Mouse (Mus musculus) intestine, embryonic 15.5 days (tissue): Measurements from ENCODE around the gene Ltv1. TPM values are rescaled to one million over a fixed set of nuclear protein-coding genes. Genes with fewer than 3 reads are reported as not detected.

ENCODE experiments used
- ATAC-seq: fragments of 200-750 bp; cut with Nextera tagmentation; 2 replicates; pipeline ENCODE4 v1.8.0; 2017; ENCODE audit warnings: moderate TSS enrichment, moderate library complexity
- H3K27ac ChIP-seq: fragments of 300-500 bp; sonication (generic); 2 replicates; pipeline ENCODE4 v1.5.1; 2015; ENCODE audit warnings: mild to moderate bottlenecking, inconsistent platforms
- H3K27me3 ChIP-seq: fragments of 300-500 bp; sonication (generic); replicated peaks from 2 replicates; pipeline ENCODE4 v1.6.1; 2015; ENCODE audit warnings: inconsistent platforms
- H3K36me3 ChIP-seq: fragments of 300-500 bp; sonication (generic); 2 replicates; pipeline ENCODE4 v1.6.1; 2015; ENCODE audit warnings: inconsistent platforms
- H3K4me1 ChIP-seq: fragments of 300-500 bp; sonication (generic); replicated peaks from 2 replicates; pipeline ENCODE4 v1.6.1; 2015; ENCODE audit warnings: inconsistent platforms
- H3K4me2 ChIP-seq: fragments of 300-500 bp; sonication (generic); replicated peaks from 2 replicates; pipeline ENCODE4 v1.6.1; 2015; ENCODE audit warnings: mild to moderate bottlenecking, inconsistent platforms
- H3K4me3 ChIP-seq: fragments of 300-500 bp; sonication (generic); replicated peaks from 2 replicates; pipeline ENCODE4 v1.5.1; 2015; ENCODE audit warnings: inconsistent platforms
- H3K9ac ChIP-seq: fragments of 300-500 bp; sonication (generic); 2 replicates; pipeline ENCODE4 v1.6.1; 2015; ENCODE audit warnings: inconsistent platforms
- H3K9me3 ChIP-seq: fragments of 300-500 bp; sonication (generic); 2 replicates; pipeline ENCODE4 v1.6.1; 2016; ENCODE audit warnings: inconsistent platforms
- WGBS: fragments of 180-500 bp; shearing (Covaris S2); methylation state at CpG from one replicate; pipeline ENCODE4 v1.1.7; 2015; 5-methylcytosine and 5-hydroxymethylcytosine counted together
- polyA plus RNA-seq: library from polyadenylated mRNA; unstranded; fragments of >200 nt; fragmentation: Nextera tagmentation; extraction: Ambion mirVana; gene quantifications from 2 replicates; pipeline ENCODE4 v1.2.1, GENCODE M21; 2015

Ltv1 gene
- polyA plus RNA-seq, 1 experiment from 2014 or later = 82.0 TPM

DNA sequence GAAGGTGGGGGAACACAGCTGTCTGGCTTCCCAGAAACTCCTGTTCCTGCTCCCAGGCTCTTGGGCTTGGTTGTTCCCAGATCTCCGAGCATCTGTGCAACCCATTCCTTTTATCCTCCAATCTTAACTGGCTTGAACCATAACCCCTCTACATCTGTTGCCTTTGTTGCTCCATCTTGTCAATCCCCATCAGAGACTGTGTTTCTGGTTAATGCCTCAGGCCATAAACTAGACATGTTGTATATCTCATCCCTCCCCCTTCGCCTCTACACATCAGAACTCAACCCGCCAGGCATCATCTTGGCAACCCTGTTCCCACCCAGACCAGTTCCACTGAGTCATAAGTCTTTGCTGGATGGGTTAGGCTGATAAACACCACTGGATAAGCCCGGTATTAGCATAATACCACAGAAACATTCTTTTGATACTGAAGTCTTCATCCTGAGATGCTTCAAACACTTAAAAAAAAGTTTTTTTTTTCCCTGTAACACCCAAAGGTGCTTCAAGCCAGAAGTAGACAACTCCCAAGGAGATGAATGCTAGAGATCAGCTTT, 40.1 kb downstream of the Ltv1 start:
- ATAC-seq = no peak
- H3K4me3 ChIP-seq = no peak overlapping the region
- no peak overlapping the region for H3K27ac ChIP-seq
- no peaks in the 10 kb centered on the region for H3K36me3 ChIP-seq
- H3K27me3 ChIP-seq = no peaks in the 10 kb centered on the region
- no peaks in the 10 kb centered on the region for H3K4me1 ChIP-seq
- no peaks in the 10 kb centered on the region for H3K9me3 ChIP-seq
- H3K9ac ChIP-seq = no peak overlapping the region
- no peak overlapping the region for H3K4me2 ChIP-seq
- 85% methylated on average over 4 of the region's 4 CpGs for WGBS

DNA sequence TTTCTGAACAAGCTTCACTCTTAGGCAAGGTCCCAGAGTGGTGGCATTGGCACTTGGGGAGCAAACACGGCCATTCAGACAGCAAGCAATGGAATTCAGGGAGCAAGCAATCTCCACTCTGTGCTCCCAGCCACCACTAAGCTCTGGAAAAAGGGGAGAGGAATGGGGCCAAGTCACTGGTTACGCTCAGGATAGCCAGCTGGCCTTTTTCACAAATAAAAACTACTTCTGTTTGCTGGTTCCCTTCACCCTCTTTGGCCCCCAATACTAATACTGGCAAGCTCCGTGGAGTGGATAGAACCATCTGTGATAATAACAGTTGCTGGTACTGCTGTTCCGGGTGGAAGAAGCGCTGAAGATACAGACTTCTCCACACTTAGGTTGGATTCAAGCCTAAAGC, 41.6 kb downstream of the Ltv1 start:
- H3K4me1 ChIP-seq = no peaks in the 10 kb centered on the region
- ATAC-seq = no peak
- H3K27me3 ChIP-seq = no peaks in the 10 kb centered on the region
- H3K9ac ChIP-seq = no peak overlapping the region
- no peak overlapping the region for H3K27ac ChIP-seq
- H3K9me3 ChIP-seq = no peaks in the 10 kb centered on the region
- no peaks in the 10 kb centered on the region for H3K36me3 ChIP-seq
- WGBS = 61% methylated on average over 5 of the region's 5 CpGs
- H3K4me2 ChIP-seq = no peak overlapping the region
- no peak overlapping the region for H3K4me3 ChIP-seq

DNA sequence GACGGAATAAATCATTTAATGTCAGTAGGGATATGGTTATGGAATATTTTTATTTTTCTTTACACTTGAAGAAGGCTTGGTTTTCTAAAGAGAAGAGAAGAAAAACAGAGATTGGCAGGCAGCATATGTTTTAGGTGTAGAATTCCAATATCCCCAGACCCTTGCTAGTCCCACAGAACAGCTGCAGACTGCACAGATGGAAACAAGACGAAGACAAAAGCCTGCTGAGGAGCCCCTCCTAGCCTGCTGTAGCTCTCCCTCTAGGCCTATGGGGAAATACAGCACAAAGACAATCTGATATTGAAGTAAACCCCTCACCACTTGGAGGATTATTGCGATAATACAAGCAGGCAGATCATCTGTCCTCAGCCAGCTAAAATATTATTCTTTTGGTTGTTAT, 42.5 kb downstream of the Ltv1 start:
- H3K27ac ChIP-seq = no peak overlapping the region
- no peak overlapping the region for H3K9ac ChIP-seq
- H3K36me3 ChIP-seq = no peaks in the 10 kb centered on the region
- no peaks in the 10 kb centered on the region for H3K27me3 ChIP-seq
- no peaks in the 10 kb centered on the region for H3K9me3 ChIP-seq
- WGBS = 77% methylated on average over 3 of the region's 3 CpGs
- no peak for ATAC-seq
- H3K4me1 ChIP-seq = no peaks in the 10 kb centered on the region
- no peak overlapping the region for H3K4me3 ChIP-seq
- no peak overlapping the region for H3K4me2 ChIP-seq

DNA sequence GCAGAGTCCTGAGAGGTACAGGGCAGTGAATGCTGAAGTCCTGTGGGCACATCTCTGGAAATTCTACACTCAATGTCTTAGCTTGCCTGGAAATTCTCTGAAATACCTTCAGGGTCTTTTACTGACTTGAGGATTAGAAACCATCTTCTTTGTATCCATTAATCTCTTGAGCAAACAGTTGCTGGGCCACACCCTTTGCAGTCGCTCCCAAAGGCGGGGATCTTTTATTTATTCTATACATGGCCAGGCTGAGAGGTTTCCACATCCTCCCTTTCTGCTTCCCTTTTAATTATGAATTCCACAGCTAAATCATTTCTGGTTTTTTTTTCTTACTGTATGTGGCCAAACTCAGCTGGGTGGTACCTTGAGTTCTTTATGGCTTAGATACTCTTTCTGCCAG, 52.5 kb downstream of the Ltv1 start:
- Histone ChIP-seq H3K36me3 (no peaks in the 10 kb centered on the region), H3K27me3 (no peaks in the 10 kb centered on the region), H3K9ac (no peak overlapping the region), H3K9me3 (no peaks in the 10 kb centered on the region), H3K4me3 (no peak overlapping the region), H3K4me1 (no peaks in the 10 kb centered on the region; the same call in 1 of the 2 replicates), H3K4me2 (no peak overlapping the region), H3K27ac (no peak overlapping the region)
- 40% methylated on average over 2 of the region's 2 CpGs for WGBS
- ATAC-seq = 0 out of 2 replicates have a peak, but pooled peaks have one; percentile 47

DNA sequence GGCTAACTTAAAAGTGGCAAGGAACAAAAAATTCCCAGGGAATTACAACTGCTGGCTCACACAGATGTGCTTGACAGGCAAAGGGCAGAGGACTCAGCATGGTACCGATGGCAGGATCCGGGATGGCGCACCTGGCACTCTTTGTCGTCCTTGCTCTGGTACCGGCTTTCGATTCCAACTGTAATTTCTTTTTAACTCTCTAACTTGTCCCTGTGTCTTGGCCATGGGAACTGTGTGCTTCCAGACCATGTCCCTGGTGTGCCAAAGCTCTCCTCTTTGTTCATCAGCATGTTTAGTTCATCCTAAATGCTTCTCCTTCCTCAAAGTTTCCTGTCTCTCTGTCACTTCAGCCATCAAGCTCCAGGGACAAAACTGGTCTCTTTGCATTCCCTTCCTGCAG, 55.1 kb downstream of the Ltv1 start:
- Histone ChIP-seq H3K9me3 (no peaks in the 10 kb centered on the region), H3K36me3 (no peaks in the 10 kb centered on the region), H3K4me1 (no peaks in the 10 kb centered on the region; the same call in 1 of the 2 replicates), H3K4me2 (no peak overlapping the region), H3K9ac (no peak overlapping the region), H3K27ac (no peak overlapping the region), H3K27me3 (no peaks in the 10 kb centered on the region), H3K4me3 (no peak overlapping the region)
- ATAC-seq = no peak
- WGBS = 94% methylated on average over 6 of the region's 6 CpGs

DNA sequence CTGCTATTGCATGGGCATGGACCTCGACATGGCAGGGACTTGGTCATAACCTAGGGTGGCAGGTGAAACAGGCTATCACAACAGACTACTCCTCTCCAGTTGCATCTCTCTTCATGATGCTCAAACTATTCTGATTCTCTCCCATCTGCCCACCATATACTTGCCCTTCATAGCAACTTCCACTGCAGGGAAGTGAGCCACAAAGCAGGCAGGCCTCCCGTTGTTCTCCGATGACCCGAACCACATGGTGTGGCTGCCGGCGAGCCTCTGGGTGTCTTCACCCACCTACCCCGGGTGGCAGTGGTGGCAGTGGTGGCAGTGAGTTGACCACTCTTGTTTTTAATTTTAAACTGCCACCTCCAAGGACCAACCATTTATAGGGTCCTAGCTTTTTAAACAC, 57.2 kb downstream of the Ltv1 start:
- no peak for ATAC-seq
- H3K4me2 ChIP-seq = no peak overlapping the region
- no peak overlapping the region for H3K9ac ChIP-seq
- H3K4me3 ChIP-seq = no peak overlapping the region
- WGBS = 91% methylated on average over 7 of the region's 7 CpGs
- H3K27ac ChIP-seq = no peak overlapping the region
- H3K4me1 ChIP-seq = no peaks in the 10 kb centered on the region; the same call in 1 of the 2 replicates
- H3K9me3 ChIP-seq = no peaks in the 10 kb centered on the region
- H3K36me3 ChIP-seq = no peaks in the 10 kb centered on the region
- H3K27me3 ChIP-seq = no peaks in the 10 kb centered on the region

DNA sequence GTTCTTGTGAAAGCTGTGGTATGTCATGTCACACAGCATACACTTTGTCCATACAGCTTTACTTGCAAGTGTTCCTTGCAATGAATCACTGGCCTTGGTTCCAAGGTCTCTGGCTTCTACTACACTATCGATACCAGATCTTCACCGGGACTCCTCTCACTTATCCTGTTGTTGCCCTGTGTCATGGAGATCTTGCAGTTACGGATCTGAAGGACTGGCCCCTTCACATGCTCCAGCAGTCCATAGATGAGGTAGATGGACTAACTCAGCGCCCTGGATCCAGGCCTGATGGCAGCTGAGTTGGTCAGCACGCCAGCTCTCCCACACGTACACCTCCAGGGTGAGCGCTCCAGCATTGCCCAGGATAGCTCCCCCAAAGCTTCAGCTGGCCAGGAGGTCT, 57.7 kb downstream of the Ltv1 start:
- no peaks in the 10 kb centered on the region for H3K27me3 ChIP-seq
- H3K4me2 ChIP-seq = no peak overlapping the region
- no peak overlapping the region for H3K27ac ChIP-seq
- H3K9ac ChIP-seq = no peak overlapping the region
- 92% methylated on average over 7 of the region's 7 CpGs for WGBS
- no peaks in the 10 kb centered on the region for H3K36me3 ChIP-seq
- H3K9me3 ChIP-seq = no peaks in the 10 kb centered on the region
- no peak for ATAC-seq
- no peaks in the 10 kb centered on the region; the same call in 1 of the 2 replicates for H3K4me1 ChIP-seq
- H3K4me3 ChIP-seq = no peak overlapping the region

DNA sequence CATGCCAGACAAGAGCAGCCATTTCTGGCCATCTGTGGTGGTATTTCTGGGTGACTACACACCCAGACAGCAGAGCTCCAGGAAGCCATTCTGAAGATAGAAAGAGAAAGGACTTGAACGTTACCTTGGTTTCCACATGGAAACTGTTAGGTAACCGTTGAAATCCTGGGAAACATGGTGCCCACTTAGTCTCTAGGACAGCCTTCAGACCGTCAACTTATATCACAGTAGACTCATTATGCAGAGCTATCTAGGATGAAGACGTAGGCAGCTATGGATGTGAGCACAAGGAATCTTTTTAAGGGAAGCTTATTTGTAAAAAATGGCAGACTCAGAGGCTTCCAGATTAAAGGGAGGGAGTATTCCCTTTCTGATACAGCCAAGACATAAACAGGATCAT, 59.1 kb downstream of the Ltv1 start:
- Histone ChIP-seq H3K36me3 (peaks cover 1% of the 10 kb centered on the region; the same call in 1 of the 2 replicates), H3K27me3 (no peaks in the 10 kb centered on the region), H3K9me3 (no peaks in the 10 kb centered on the region), H3K4me1 (no peaks in the 10 kb centered on the region), H3K9ac (no peak overlapping the region), H3K4me3 (no peak overlapping the region), H3K27ac (no peak overlapping the region), H3K4me2 (no peak overlapping the region)
- WGBS = 88% methylated on average over 4 of the region's 4 CpGs
- ATAC-seq = no peak

Other genes with a start within 250 kb of the Ltv1 start
- gene Stx11, start 228.9 kb downstream of the Ltv1 start, polyA plus RNA-seq = 1.6 and 1.8 TPM in 2 replicates
- 37.0 and 38.0 TPM in 2 replicates for gene Sf3b5, start 187.8 kb downstream of the Ltv1 start, polyA plus RNA-seq
- gene Plagl1, start 132.7 kb downstream of the Ltv1 start, polyA plus RNA-seq = 138 and 157 TPM in 2 replicates
- gene Zc2hc1b, start 15.1 kb downstream of the Ltv1 start, polyA plus RNA-seq = not detected in 2 replicates